Mouse (Mus musculus) MEL (cell line): ENCODE results near the gene Cdc14b. TPM values are rescaled to one million over a fixed set of nuclear protein-coding genes. Genes with fewer than 3 reads are reported as not detected.

Source experiments
- DNase-seq: peaks from one replicate; pipeline ENCODE4 v3.0.0; 2011; ENCODE audit warnings: low read depth, low spot score
- H3K27ac ChIP-seq: 2 replicates; pipeline ENCODE4 v1.5.1; 2012; ENCODE audit warnings: low read depth, mild to moderate bottlenecking, control low read depth, low read length, moderate library complexity; ENCODE audit not compliant: control insufficient read depth
- H3K27me3 ChIP-seq, 2 experiments: fragments of 150-350 bp in 1 of 2; sonication (generic) in 1 of 2; 2 replicates each; pipeline ENCODE4 v1.6.1; 2012; ENCODE audit warnings: low read length in 2 of 2, mild to moderate bottlenecking in 2 of 2, improper control_type of control experiment in 1 of 2, moderate library complexity in 1 of 2; ENCODE audit not compliant: insufficient read depth in 2 of 2, control insufficient read depth in 1 of 2
- H3K36me3 ChIP-seq, 2 experiments: 2 replicates each; pipeline ENCODE4 v1.6.1; 2012 to 2014; ENCODE audit warnings: low read length in 2 of 2, improper control_type of control experiment in 1 of 2, inconsistent platforms in 1 of 2, mild to moderate bottlenecking in 1 of 2; ENCODE audit not compliant: insufficient read depth in 2 of 2, control insufficient read depth in 1 of 2
- H3K4me1 ChIP-seq, 2 experiments: fragments of 150-350 bp in 1 of 2; sonication (generic) in 1 of 2; 2 replicates each; pipeline ENCODE4 v1.6.1; 2012; ENCODE audit warnings: low read length in 2 of 2, improper control_type of control experiment in 1 of 2, mild to moderate bottlenecking in 1 of 2; ENCODE audit not compliant: insufficient read depth in 2 of 2, control insufficient read depth in 1 of 2
- H3K4me3 ChIP-seq, 2 experiments: fragments of 150-350 bp in 1 of 2; sonication (generic) in 1 of 2; 2 replicates each; pipeline ENCODE4 v1.5.1; 2012; ENCODE audit warnings: low read depth in 2 of 2, low read length in 2 of 2, mild to moderate bottlenecking in 2 of 2, moderate library complexity in 2 of 2, control low read depth in 1 of 2, improper control_type of control experiment in 1 of 2; ENCODE audit not compliant: control insufficient read depth in 1 of 2, insufficient read depth in 1 of 2
- H3K79me2 ChIP-seq: 2 replicates; pipeline ENCODE4 v1.6.1; 2012; ENCODE audit warnings: mild to moderate bottlenecking, low read length, moderate library complexity; ENCODE audit not compliant: control insufficient read depth, poor library complexity, insufficient read depth
- H3K9ac ChIP-seq: 2 replicates; pipeline ENCODE4 v1.6.1; 2012; ENCODE audit warnings: low read depth, mild to moderate bottlenecking, control low read depth, low read length, moderate library complexity; ENCODE audit not compliant: control insufficient read depth, poor library complexity, severe bottlenecking
- H3K9me3 ChIP-seq: fragments of 150-350 bp; sonication (generic); replicated peaks from 2 replicates; pipeline ENCODE4 v1.6.1; 2012; ENCODE audit warnings: mild to moderate bottlenecking, low read length, improper control_type of control experiment, moderate library complexity; ENCODE audit not compliant: insufficient read depth
- BHLHE40 ChIP-seq: IDR thresholded peaks from 2 replicates; pipeline ENCODE4 v1.6.1; 2012; ENCODE audit warnings: low read depth, mild to moderate bottlenecking, inconsistent platforms, low read length, improper control_type of control experiment, borderline replicate concordance
- CTCF ChIP-seq, 3 experiments: IDR thresholded peaks in 2 of 3; conservative IDR thresholded peaks in 1 of 3; 2 replicates each; pipeline ENCODE4 v1.5.1; 2011 to 2012; ENCODE audit warnings: low read length in 3 of 3, low read depth in 2 of 3, mild to moderate bottlenecking in 2 of 3, improper control_type of control experiment in 1 of 3, inconsistent platforms in 1 of 3, mixed read lengths in 1 of 3, moderate library complexity in 1 of 3; ENCODE audit not compliant: control insufficient read depth in 1 of 3, insufficient read depth in 1 of 3, poor library complexity in 1 of 3, severe bottlenecking in 1 of 3
- EP300 ChIP-seq, 2 experiments: IDR thresholded peaks; 2 replicates each; pipeline ENCODE4 v1.6.1; 2011; ENCODE audit warnings: improper control_type of control experiment in 2 of 2, low read length in 2 of 2, low read depth in 1 of 2, mild to moderate bottlenecking in 1 of 2
- GATA1 ChIP-seq: IDR thresholded peaks from 2 replicates; pipeline ENCODE4 v1.6.1; 2011; ENCODE audit warnings: low read depth, low read length, improper control_type of control experiment
- KAT2A ChIP-seq: conservative IDR thresholded peaks from 2 replicates; pipeline ENCODE4 v1.6.1; 2012; ENCODE audit warnings: low read depth, low read length, improper control_type of control experiment, inconsistent platforms
- MAFK ChIP-seq: IDR thresholded peaks from 2 replicates; pipeline ENCODE4 v1.6.1; 2011; ENCODE audit warnings: low read depth, mild to moderate bottlenecking, low read length, improper control_type of control experiment, borderline replicate concordance
- MAX ChIP-seq: IDR thresholded peaks from 2 replicates; pipeline ENCODE4 v1.6.1; 2011; ENCODE audit warnings: low read length, improper control_type of control experiment
- MEF2A ChIP-seq: IDR thresholded peaks from 2 replicates; pipeline ENCODE4 v1.6.1; 2014; ENCODE audit warnings: low read depth, mild to moderate bottlenecking, inconsistent platforms, low read length, improper control_type of control experiment; ENCODE audit not compliant: poor library complexity, insufficient replicate concordance, severe bottlenecking; ENCODE audit errors: extremely low read depth
- MXI1 ChIP-seq: IDR thresholded peaks from 2 replicates; pipeline ENCODE4 v1.6.1; 2011; ENCODE audit warnings: mild to moderate bottlenecking, low read depth, low read length, improper control_type of control experiment
- MYB ChIP-seq: IDR thresholded peaks from 2 replicates; pipeline ENCODE4 v1.6.1; 2011; ENCODE audit warnings: mild to moderate bottlenecking, low read depth, low read length, improper control_type of control experiment
- MYC ChIP-seq: IDR thresholded peaks from 2 replicates; pipeline ENCODE4 v1.6.1; 2011; ENCODE audit warnings: low read depth, mild to moderate bottlenecking, low read length, improper control_type of control experiment, moderate library complexity
- NELFE ChIP-seq: IDR thresholded peaks from 2 replicates; pipeline ENCODE4 v1.6.1; 2011; ENCODE audit warnings: low read depth, low read length, improper control_type of control experiment
- NRF1 ChIP-seq: IDR thresholded peaks from 2 replicates; pipeline ENCODE4 v1.6.1; 2014; ENCODE audit warnings: low read depth, mild to moderate bottlenecking, inconsistent platforms, low read length, improper control_type of control experiment, moderate library complexity; ENCODE audit not compliant: poor library complexity, insufficient read depth, severe bottlenecking
- POLR2AphosphoS2 ChIP-seq: IDR thresholded peaks from 2 replicates; pipeline ENCODE4 v1.6.1; 2011; ENCODE audit warnings: low read length, improper control_type of control experiment
- POLR2AphosphoS5 ChIP-seq: IDR thresholded peaks from 2 replicates; pipeline ENCODE4 v1.6.1; 2012; ENCODE audit warnings: low read depth, borderline replicate concordance, mild to moderate bottlenecking, inconsistent platforms, low read length, moderate library complexity, mixed read lengths
- RAD21 ChIP-seq: IDR thresholded peaks from 2 replicates; pipeline ENCODE4 v1.6.1; 2011; ENCODE audit warnings: mild to moderate bottlenecking, low read depth, low read length, improper control_type of control experiment
- RCOR1 ChIP-seq: IDR thresholded peaks from 2 replicates; pipeline ENCODE4 v1.6.1; 2012; ENCODE audit warnings: low read depth, mild to moderate bottlenecking, inconsistent platforms, low read length, improper control_type of control experiment
- SIN3A ChIP-seq: IDR thresholded peaks from 2 replicates; pipeline ENCODE4 v1.6.1; 2012; ENCODE audit warnings: low read length, improper control_type of control experiment, inconsistent platforms
- SMC3 ChIP-seq: IDR thresholded peaks from 2 replicates; pipeline ENCODE4 v1.6.1; 2011; ENCODE audit warnings: low read depth, low read length, improper control_type of control experiment
- TCF12 ChIP-seq: IDR thresholded peaks from 2 replicates; pipeline ENCODE4 v1.6.1; 2014; ENCODE audit warnings: low read depth, mild to moderate bottlenecking, inconsistent platforms, low read length, improper control_type of control experiment, moderate library complexity
- USF1 ChIP-seq: IDR thresholded peaks from 2 replicates; pipeline ENCODE4 v1.6.1; 2014; ENCODE audit warnings: low read depth, mild to moderate bottlenecking, inconsistent platforms, low read length, improper control_type of control experiment, moderate library complexity
- USF2 ChIP-seq, 2 experiments: IDR thresholded peaks; 2 replicates each; pipeline ENCODE4 v1.6.1; 2011 to 2012; ENCODE audit warnings: improper control_type of control experiment in 2 of 2, low read length in 2 of 2, borderline replicate concordance in 1 of 2, inconsistent platforms in 1 of 2, low read depth in 1 of 2, mild to moderate bottlenecking in 1 of 2; ENCODE audit not compliant: insufficient read depth in 1 of 2
- ZC3H11A ChIP-seq: IDR thresholded peaks from 2 replicates; pipeline ENCODE4 v1.6.1; 2012; ENCODE audit warnings: low read depth, mild to moderate bottlenecking, inconsistent platforms, low read length, improper control_type of control experiment
- ZKSCAN1 ChIP-seq: IDR thresholded peaks from 2 replicates; pipeline ENCODE4 v1.6.1; 2012; ENCODE audit warnings: low read depth, mild to moderate bottlenecking, inconsistent platforms, low read length, improper control_type of control experiment, moderate library complexity
- ZNF384 ChIP-seq: IDR thresholded peaks from 2 replicates; pipeline ENCODE4 v1.6.1; 2012; ENCODE audit warnings: low read depth, mild to moderate bottlenecking, inconsistent platforms, low read length, improper control_type of control experiment
- polyA plus RNA-seq, 2 experiments: library from polyadenylated mRNA; stranded (reverse) in 1 of 2; unstranded in 1 of 2; fragments of >175 nt in 1 of 2; fragments of >200 nt in 1 of 2; gene quantifications; 2 replicates each; pipeline versions ENCODE4 v1.2.1 to v1.2.4; 2012; ENCODE audit warnings: low replicate concordance in 2 of 2, low read depth in 1 of 2; ENCODE audit not compliant: insufficient read length in 2 of 2, insufficient read depth in 1 of 2, missing spikeins in 1 of 2
- total RNA-seq: library from RNA; depleted of rRNA; stranded (reverse); fragments of 300-350 nt; gene quantifications from 2 replicates; pipeline ENCODE4 v1.2.3, GENCODE M21; 2012

Gene Cdc14b
- total and polyA plus RNA-seq, 3 experiments: 18.7 to 28.3 TPM; not detected in 1

- Histone ChIP-seq H3K4me1 (no peaks in the 10 kb centered on the region), H3K27ac (no peak overlapping the region), H3K79me2 (no peaks in the 10 kb centered on the region), H3K4me3 (no peak overlapping the region), H3K27me3 (no peaks in the 10 kb centered on the region), H3K9me3 (no peaks in the 10 kb centered on the region), H3K9ac (no peak overlapping the region), H3K36me3 (no peaks in the 10 kb centered on the region; a peak in 1 of 4 replicates)
- no peak for DNase-seq
- TF ChIP-seq RAD21 (no peak), MYB (no peak), USF1 (no peak), BHLHE40 (no peak), RCOR1 (no peak), POLR2AphosphoS2 (no peak), ZNF384 (no peak), GATA1 (no peak), KAT2A (no peak), USF2 (IDR thresholded peaks at IDR 0.05; ENCODE audit: borderline replicate concordance in 1 of 2, insufficient read depth in 1 of 2, low read depth in 1 of 2, low read length in 2 of 2) (no peak), SIN3A (no peak), POLR2AphosphoS5 (no peak), NRF1 (no peak), MYC (no peak)
Measured at GRCm38 (mm10) chr13:64183583-64183982, 91.5 kb downstream of the Cdc14b start.

GRCm38 (mm10) chr13:64182091-64182490 is 93.0 kb downstream of the Cdc14b start:
- H3K9ac ChIP-seq: no peak overlapping the region
- H3K27ac ChIP-seq: no peak overlapping the region
- H3K4me3 ChIP-seq: no peak overlapping the region

GRCm38 (mm10) chr13:64180888-64181287 is 94.2 kb downstream of the Cdc14b start:
- Histone ChIP-seq H3K27ac (no peak overlapping the region), H3K79me2 (no peaks in the 10 kb centered on the region), H3K4me1 (no peaks in the 10 kb centered on the region), H3K27me3 (no peaks in the 10 kb centered on the region), H3K9ac (no peak overlapping the region), H3K4me3 (no peak overlapping the region), H3K36me3 (no peaks in the 10 kb centered on the region; a peak in 1 of 4 replicates), H3K9me3 (no peaks in the 10 kb centered on the region)
- DNase-seq: peak; percentile 80
- TF ChIP-seq RAD21 (peak; percentile 77), CTCF (IDR thresholded peaks at IDR 0.05 in 2 of 3, conservative IDR thresholded peaks at IDR 0.05 in 1 of 3; ENCODE audit: control insufficient read depth in 1 of 3, insufficient read depth in 1 of 3, low read depth in 2 of 3, low read length in 3 of 3, poor library complexity in 1 of 3, severe bottlenecking in 1 of 3) (peak; percentile 44 to 84 (median 82)), NRF1 (no peak), SMC3 (peak; percentile 81), NELFE (no peak), ZC3H11A (peak; percentile 77), MXI1 (no peak), SIN3A (no peak), GATA1 (peak; percentile 44; the same call in 1 of the 2 replicates), BHLHE40 (no peak), EP300 (IDR thresholded peaks at IDR 0.05; ENCODE audit: low read depth in 1 of 2, low read length in 2 of 2) (no peak), TCF12 (no peak), MAX (no peak), MEF2A (no peak), ZKSCAN1 (no peak), MYC (no peak)

More at GRCm38 (mm10) chr13:64182091-64182490, 93.0 kb downstream of the Cdc14b start:
- no peak for DNase-seq
- no peaks in the 10 kb centered on the region for H3K79me2 ChIP-seq
- no peaks in the 10 kb centered on the region for H3K4me1 ChIP-seq
- H3K9me3 ChIP-seq: no peaks in the 10 kb centered on the region
- no peaks in the 10 kb centered on the region; a peak in 1 of 4 replicates for H3K36me3 ChIP-seq
- no peaks in the 10 kb centered on the region for H3K27me3 ChIP-seq
- TF ChIP-seq CTCF (IDR thresholded peaks at IDR 0.05 in 2 of 3, conservative IDR thresholded peaks at IDR 0.05 in 1 of 3; ENCODE audit: control insufficient read depth in 1 of 3, insufficient read depth in 1 of 3, low read depth in 2 of 3, low read length in 3 of 3, poor library complexity in 1 of 3, severe bottlenecking in 1 of 3) (0 out of 6 replicates have a peak, but pooled peaks of 1 of the 3 experiments have one; percentile 3), MAFK (no peak), ZNF384 (no peak), RCOR1 (no peak)
